Mouse (Mus musculus): ENCODE results near the gene Wfdc10.
"Not testable (repeated sequence)": the region's sequence is repeated elsewhere in the genome, so short reads cannot be mapped to it uniquely, and the experiment has no call there.

Wfdc10 gene

GRCm38 (mm10) chr2:164655858-164656257 is at the start of gene Wfdc10:
Gene Wfdc10, plus strand, starts transcription at chr2:164656046.
- no peak for DNase-seq

GRCm38 (mm10) chr2:164608781-164609180 is 47.1 kb upstream of the Wfdc10 start:
- DNase-seq: no peak

- DNase-seq: not testable (repeated sequence)
Observed at GRCm38 (mm10) chr2:164613471-164613870, 42.4 kb upstream of the Wfdc10 start, which contains the start of the genes Wfdc6b and Wfdc8. Gene Wfdc6b, plus strand, starts transcription at chr2:164613522. Gene Wfdc8, minus strand, starts transcription at chr2:164613626.

- DNase-seq: no peak
Observed at GRCm38 (mm10) chr2:164615386-164615785, 40.5 kb upstream of the Wfdc10 start.

GRCm38 (mm10) chr2:164619050-164619449 is 36.8 kb upstream of the Wfdc10 start:
- DNase-seq: no peak

GRCm38 (mm10) chr2:164621775-164622174 is 34.1 kb upstream of the Wfdc10 start:
- DNase-seq: no peak

GRCm38 (mm10) chr2:164635266-164635665 is 20.6 kb upstream of the Wfdc10 start:
- no peak for DNase-seq

- DNase-seq: no peak
Observed at GRCm38 (mm10) chr2:164638696-164639095, 17.1 kb upstream of the Wfdc10 start, which contains the start of gene Wfdc16. Gene Wfdc16, minus strand, starts transcription at chr2:164638796.

GRCm38 (mm10) chr2:164641129-164641528 is 14.7 kb upstream of the Wfdc10 start:
- no peak for DNase-seq

GRCm38 (mm10) chr2:164641881-164642673 is 13.8 kb upstream of the Wfdc10 start:
- no peak for DNase-seq

GRCm38 (mm10) chr2:164656483-164656882 is 637 bp downstream of the Wfdc10 start, which contains the start of gene Wfdc9:
Gene Wfdc9, minus strand, starts transcription at chr2:164656583.
- no peak for DNase-seq

- no peak for DNase-seq
Observed at GRCm38 (mm10) chr2:164664851-164665250, 9.0 kb downstream of the Wfdc10 start.

GRCm38 (mm10) chr2:164670261-164670660 is 14.4 kb downstream of the Wfdc10 start:
- DNase-seq: no peak

- no peak for DNase-seq
Observed at GRCm38 (mm10) chr2:164670938-164671337, 15.1 kb downstream of the Wfdc10 start.

GRCm38 (mm10) chr2:164673987-164674386 is 18.1 kb downstream of the Wfdc10 start, which contains the start of gene Wfdc11:
Gene Wfdc11, minus strand, starts transcription at chr2:164674087.
- no peak for DNase-seq

GRCm38 (mm10) chr2:164676103-164676502 is 20.3 kb downstream of the Wfdc10 start:
- DNase-seq: no peak

- DNase-seq: no peak
Observed at GRCm38 (mm10) chr2:164676916-164677685, 21.3 kb downstream of the Wfdc10 start.

GRCm38 (mm10) chr2:164678848-164679625 is 23.2 kb downstream of the Wfdc10 start:
- peak; percentile 31 for DNase-seq

GRCm38 (mm10) chr2:164679906-164680305 is 24.1 kb downstream of the Wfdc10 start:
- DNase-seq: no peak

- DNase-seq: no peak
Observed at GRCm38 (mm10) chr2:164684807-164685206, 29.0 kb downstream of the Wfdc10 start, which contains the start of gene Wfdc13. Gene Wfdc13, plus strand, starts transcription at chr2:164685107.

- no peak for DNase-seq
Observed at GRCm38 (mm10) chr2:164698201-164698600, 42.4 kb downstream of the Wfdc10 start, which contains the start of gene Spint4. Gene Spint4, plus strand, starts transcription at chr2:164698501.

- DNase-seq: no peak
Observed at GRCm38 (mm10) chr2:164700959-164701358, 45.1 kb downstream of the Wfdc10 start.

- no peak for DNase-seq
Observed at GRCm38 (mm10) chr2:164701761-164702160, 45.9 kb downstream of the Wfdc10 start.
